Mouse (Mus musculus) kidney, embryonic 16.5 days (tissue): ENCODE data around the gene Gm15557. TPM values are rescaled to one million over a fixed set of nuclear protein-coding genes. Genes with fewer than 3 reads are reported as not detected.
A peak's percentile ranks its signal among the peaks of the same experiment; 100 is the strongest.
"Not testable (repeated sequence)": the region's sequence is repeated elsewhere in the genome, so short reads cannot be mapped to it uniquely, and the experiment has no call there.

Experiments used
- ATAC-seq: fragments of 200-750 bp; cut with Nextera tagmentation; 2 replicates; pipeline ENCODE4 v1.8.0; 2017; ENCODE audit warnings: moderate TSS enrichment; ENCODE audit not compliant: low FRiP score, low TSS enrichment
- H3K27ac ChIP-seq: fragments of 300-500 bp; sonication (generic); 2 replicates; pipeline ENCODE4 v1.5.1; 2014; ENCODE audit warnings: low read length
- H3K27me3 ChIP-seq: fragments of 300-500 bp; sonication (generic); 2 replicates; pipeline ENCODE4 v1.6.1; 2014; ENCODE audit warnings: low read length, control low read depth, mixed read lengths; ENCODE audit not compliant: insufficient read depth
- H3K36me3 ChIP-seq: fragments of 300-500 bp; sonication (generic); 2 replicates; pipeline ENCODE4 v1.6.1; 2014; ENCODE audit warnings: low read length, control low read depth, mixed read lengths; ENCODE audit not compliant: insufficient read depth
- H3K4me1 ChIP-seq: fragments of 300-500 bp; sonication (generic); 2 replicates; pipeline ENCODE4 v1.6.1; 2014; ENCODE audit warnings: low read length, control low read depth, mixed read lengths; ENCODE audit not compliant: insufficient read depth
- H3K4me2 ChIP-seq: fragments of 300-500 bp; sonication (generic); replicated peaks from 2 replicates; pipeline ENCODE4 v1.6.1; 2014; ENCODE audit warnings: low read depth, low read length
- H3K4me3 ChIP-seq: fragments of 300-500 bp; sonication (generic); 2 replicates; pipeline ENCODE4 v1.5.1; 2014; ENCODE audit warnings: mild to moderate bottlenecking, low read length
- H3K9ac ChIP-seq: fragments of 300-500 bp; sonication (generic); replicated peaks from 2 replicates; pipeline ENCODE4 v1.6.1; 2014; ENCODE audit warnings: low read length
- H3K9me3 ChIP-seq: fragments of 300-500 bp; sonication (generic); 2 replicates; pipeline ENCODE4 v1.6.1; 2016; ENCODE audit warnings: low read length, control low read depth
- WGBS: fragments of 180-500 bp; shearing (Covaris S2); extraction: QIAGEN DNeasy Blood & Tissue Kit; methylation state at CpG from one replicate; pipeline ENCODE4 v1.1.7; 2014; 5-methylcytosine and 5-hydroxymethylcytosine counted together
- polyA plus RNA-seq: library from polyadenylated mRNA; unstranded; fragments of >200 nt; fragmentation: Nextera tagmentation; extraction: Ambion mirVana; gene quantifications from 2 replicates; pipeline ENCODE4 v1.2.1, GENCODE M21; 2015

Gene Gm15557
- not detected in 2 replicates for polyA plus RNA-seq

GRCm38 (mm10) chr2:155940681-155941080, at the start of gene Gm15557:
TSS of gene Gm15557 (plus strand) at chr2:155940728.
- no peaks in the 10 kb centered on the region for H3K9me3 ChIP-seq
- no peak within 1 kb of the TSS for H3K4me3 ChIP-seq
- no peak within 1 kb of the TSS for H3K4me2 ChIP-seq
- no peaks in the 10 kb centered on the region for H3K36me3 ChIP-seq
- no peak for ATAC-seq
- H3K4me1 ChIP-seq: peaks cover 12% of the 10 kb centered on the region
- H3K27me3 ChIP-seq: no peaks in the 10 kb centered on the region
- 90% methylated on average over 3 of the region's 3 CpGs for WGBS
- H3K9ac ChIP-seq: no peak within 1 kb of the TSS
- no peak within 1 kb of the TSS for H3K27ac ChIP-seq

- H3K9ac ChIP-seq: no peak overlapping the region
- no peak for ATAC-seq
- H3K4me2 ChIP-seq: no peak overlapping the region
- H3K27ac ChIP-seq: no peak overlapping the region
- H3K27me3 ChIP-seq: no peaks in the 10 kb centered on the region
- no peak overlapping the region for H3K4me3 ChIP-seq
- peaks cover 25% of the 10 kb centered on the region for H3K36me3 ChIP-seq
- no peaks in the 10 kb centered on the region for H3K9me3 ChIP-seq
- peaks cover 7% of the 10 kb centered on the region; the same call in 1 of the 2 replicates for H3K4me1 ChIP-seq
- 51% methylated on average over 13 of the region's 13 CpGs for WGBS
Measured at GRCm38 (mm10) chr2:155894307-155895045, 46.1 kb upstream of the Gm15557 start.

- Histone ChIP-seq H3K4me3 (no peak overlapping the region), H3K9me3 (no peaks in the 10 kb centered on the region), H3K27me3 (no peaks in the 10 kb centered on the region), H3K36me3 (peaks cover 25% of the 10 kb centered on the region), H3K9ac (no peak overlapping the region), H3K4me2 (no peak overlapping the region), H3K4me1 (peaks cover 7% of the 10 kb centered on the region; the same call in 1 of the 2 replicates), H3K27ac (no peak overlapping the region)
- 61% methylated on average over 16 of the region's 16 CpGs for WGBS
- no peak for ATAC-seq
Measured at GRCm38 (mm10) chr2:155895046-155895735, 45.3 kb upstream of the Gm15557 start.

GRCm38 (mm10) chr2:155902989-155903631, 37.4 kb upstream of the Gm15557 start:
- Histone ChIP-seq H3K4me2 (no peak overlapping the region), H3K4me3 (no peak overlapping the region), H3K4me1 (no peaks in the 10 kb centered on the region), H3K9ac (no peak overlapping the region), H3K27ac (no peak overlapping the region), H3K9me3 (no peaks in the 10 kb centered on the region), H3K36me3 (peaks cover 18% of the 10 kb centered on the region), H3K27me3 (no peaks in the 10 kb centered on the region)
- WGBS: 77% methylated on average over 16 of the region's 16 CpGs
- no peak for ATAC-seq

- H3K27ac ChIP-seq: no peak overlapping the region
- H3K4me1 ChIP-seq: no peaks in the 10 kb centered on the region
- H3K9ac ChIP-seq: no peak overlapping the region
- ATAC-seq: no peak
- H3K36me3 ChIP-seq: peaks cover 15% of the 10 kb centered on the region
- no peak overlapping the region for H3K4me2 ChIP-seq
- H3K27me3 ChIP-seq: no peaks in the 10 kb centered on the region
- H3K9me3 ChIP-seq: no peaks in the 10 kb centered on the region
- WGBS: 92% methylated on average over 6 of the region's 6 CpGs
- H3K4me3 ChIP-seq: no peak overlapping the region
Measured at GRCm38 (mm10) chr2:155903632-155904008, 36.9 kb upstream of the Gm15557 start.

- H3K36me3 ChIP-seq: peaks cover 37% of the 10 kb centered on the region
- 90% methylated on average over 6 of the region's 6 CpGs for WGBS
- no peaks in the 10 kb centered on the region for H3K27me3 ChIP-seq
Measured at GRCm38 (mm10) chr2:155914684-155915083, 25.8 kb upstream of the Gm15557 start.

GRCm38 (mm10) chr2:155923143-155923542, 17.4 kb upstream of the Gm15557 start:
- 95% methylated on average over 7 of the region's 7 CpGs for WGBS

More at GRCm38 (mm10) chr2:155914684-155915083, 25.8 kb upstream of the Gm15557 start:
- Histone ChIP-seq H3K9me3 (no peaks in the 10 kb centered on the region), H3K4me1 (no peaks in the 10 kb centered on the region), H3K4me3 (no peak overlapping the region), H3K27ac (no peak overlapping the region), H3K9ac (no peak overlapping the region), H3K4me2 (no peak overlapping the region)
- ATAC-seq: no peak

GRCm38 (mm10) chr2:155925213-155925612, 15.3 kb upstream of the Gm15557 start:
- not testable (repeated sequence) for H3K9ac ChIP-seq, H3K9me3 ChIP-seq, H3K27ac ChIP-seq, H3K27me3 ChIP-seq, ATAC-seq, H3K4me2 ChIP-seq, H3K36me3 ChIP-seq, H3K4me3 ChIP-seq
- 93% methylated on average over 6 of the region's 6 CpGs for WGBS
- H3K4me1 ChIP-seq: peaks cover 12% of the 10 kb centered on the region

More at GRCm38 (mm10) chr2:155923143-155923542, 17.4 kb upstream of the Gm15557 start:
- Histone ChIP-seq H3K4me3 (no peak overlapping the region), H3K9ac (no peak overlapping the region), H3K36me3 (peaks cover 16% of the 10 kb centered on the region), H3K4me2 (no peak overlapping the region), H3K27me3 (no peaks in the 10 kb centered on the region), H3K9me3 (no peaks in the 10 kb centered on the region), H3K4me1 (peaks cover under 1% of the 10 kb centered on the region; the same call in 1 of the 2 replicates), H3K27ac (no peak overlapping the region)
- no peak for ATAC-seq

- WGBS: 51% methylated on average over 7 of the region's 7 CpGs
- H3K9ac ChIP-seq: peak overlapping the region; percentile 70
- H3K27ac ChIP-seq: peak overlapping the region; percentile 94
- peak overlapping the region; percentile 64 for H3K4me3 ChIP-seq
- no peak for ATAC-seq
- peaks cover 20% of the 10 kb centered on the region for H3K4me1 ChIP-seq
- H3K36me3 ChIP-seq: no peaks in the 10 kb centered on the region
- peak overlapping the region; percentile 74 for H3K4me2 ChIP-seq
- no peaks in the 10 kb centered on the region for H3K27me3 ChIP-seq
- H3K9me3 ChIP-seq: no peaks in the 10 kb centered on the region
Measured at GRCm38 (mm10) chr2:155928711-155929345, 11.7 kb upstream of the Gm15557 start.
